Mouse (Mus musculus): ENCODE results near the gene Phf12. TPM values are rescaled to one million over a fixed set of nuclear protein-coding genes. Genes with fewer than 3 reads are reported as not detected.

Phf12 gene
- polyA plus RNA-seq (2015; fragmentation: Nextera tagmentation; extraction: Ambion mirVana), result 15.5 and 15.9 TPM in 2 replicates

DNA sequence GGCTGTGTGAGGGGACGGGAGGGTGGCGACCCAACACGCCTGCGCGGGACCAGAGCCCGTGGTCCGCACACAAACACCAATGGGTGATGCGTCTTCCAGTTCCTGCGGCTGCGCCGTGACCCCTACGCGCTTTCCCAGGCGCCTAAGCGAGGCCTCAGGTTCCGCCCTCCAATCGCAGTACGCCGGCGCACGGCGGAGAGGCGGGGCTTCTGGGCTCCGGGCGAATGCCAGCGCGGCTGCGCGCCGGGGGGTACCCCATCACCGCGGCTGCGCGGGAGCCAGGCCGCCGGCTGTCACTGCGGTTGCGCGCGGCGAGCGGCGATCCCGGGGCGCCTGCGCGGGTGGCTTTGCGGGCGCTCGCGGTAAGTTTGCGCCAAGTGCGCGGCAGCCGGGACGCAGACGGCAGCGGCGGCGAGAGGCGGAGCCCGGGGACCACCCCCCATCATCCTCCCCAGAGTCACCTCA, at the start of gene Phf12:
Gene Phf12, plus strand, starts transcription at position 314 of the 465 bp plus-strand sequence.
- H3K27ac ChIP-seq, result peak within 1 kb of the TSS; percentile 97
- peaks cover 10% of the 10 kb centered on the region; the same call in 1 of the 2 replicates for H3K27me3 ChIP-seq
- H3K36me3 ChIP-seq, result peaks cover 8% of the 10 kb centered on the region
- H3K9ac ChIP-seq, result peak within 1 kb of the TSS; percentile 100
- H3K4me3 ChIP-seq, result peak within 1 kb of the TSS; percentile 100
- peak within 1 kb of the TSS; percentile 88 for H3K4me2 ChIP-seq
- peak; percentile 91 for ATAC-seq (ENCODE audit: borderline replicate concordance, extremely low read depth, low FRiP score, low TSS enrichment)
- peaks cover 17% of the 10 kb centered on the region for H3K4me1 ChIP-seq
- 0% methylated on average over 62 of the region's 62 CpGs for WGBS
- H3K9me3 ChIP-seq, result no peaks in the 10 kb centered on the region

- ATAC-seq (ENCODE audit: borderline replicate concordance, extremely low read depth, low FRiP score, low TSS enrichment), result no peak
Observed at GRCm38 (mm10) chr11:77934111-77934521, 48.4 kb upstream of the Phf12 start.

DNA sequence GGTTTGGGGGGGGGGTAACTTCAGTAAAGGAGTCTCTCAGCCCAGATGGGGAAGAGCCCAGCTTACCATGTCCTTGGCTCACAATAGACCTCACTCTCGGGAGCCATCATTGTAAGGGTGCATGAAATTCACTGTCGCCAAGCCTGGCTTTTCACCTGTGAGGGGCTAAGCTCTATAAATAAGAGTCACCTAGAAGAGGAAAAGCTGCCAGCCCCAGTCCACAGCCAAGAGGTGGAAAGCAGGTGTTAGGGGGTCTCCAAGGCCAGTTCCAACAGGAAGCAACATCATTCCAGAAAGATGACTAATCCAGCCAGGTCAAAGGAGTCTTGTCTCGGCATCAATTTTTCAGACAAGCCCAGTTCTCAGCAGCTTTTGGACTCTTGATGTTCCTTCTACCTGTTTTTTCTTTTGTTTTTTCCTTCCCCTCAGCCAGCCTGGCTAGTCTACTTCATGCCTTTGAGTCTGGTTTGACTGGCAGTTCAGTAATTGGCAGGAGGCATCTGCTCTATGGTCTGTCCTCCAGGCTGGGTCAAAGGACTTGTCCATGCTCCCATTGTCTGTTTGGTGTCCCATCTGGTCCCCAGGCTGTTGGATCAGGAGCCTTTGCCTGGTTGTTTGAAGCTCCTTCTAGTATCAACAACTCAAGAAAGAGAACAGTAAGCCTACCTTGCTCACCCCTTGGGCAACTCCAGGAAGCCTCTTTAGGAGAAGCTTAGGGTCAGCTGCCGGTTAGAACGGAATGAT, 47.8 kb upstream of the Phf12 start:
- Histone ChIP-seq H3K4me2 (no peak overlapping the region), H3K9ac (no peak overlapping the region), H3K36me3 (no peaks in the 10 kb centered on the region), H3K27me3 (peaks cover 73% of the 10 kb centered on the region), H3K4me3 (no peak overlapping the region), H3K4me1 (peaks cover 12% of the 10 kb centered on the region), H3K27ac (no peak overlapping the region), H3K9me3 (no peaks in the 10 kb centered on the region)
- 55% methylated on average over 5 of the region's 5 CpGs for WGBS
- ATAC-seq (ENCODE audit: borderline replicate concordance, extremely low read depth, low FRiP score, low TSS enrichment), result no peak

More at GRCm38 (mm10) chr11:77934111-77934521, 48.4 kb upstream of the Phf12 start:
- no peak overlapping the region for H3K9ac ChIP-seq
- H3K4me3 ChIP-seq, result no peak overlapping the region
- H3K27ac ChIP-seq, result no peak overlapping the region
- H3K36me3 ChIP-seq, result no peaks in the 10 kb centered on the region
- peaks cover 12% of the 10 kb centered on the region for H3K4me1 ChIP-seq
- H3K27me3 ChIP-seq, result peaks cover 80% of the 10 kb centered on the region
- no peaks in the 10 kb centered on the region for H3K9me3 ChIP-seq
- WGBS, result 2% methylated on average over 4 of the region's 4 CpGs
- no peak overlapping the region for H3K4me2 ChIP-seq

DNA sequence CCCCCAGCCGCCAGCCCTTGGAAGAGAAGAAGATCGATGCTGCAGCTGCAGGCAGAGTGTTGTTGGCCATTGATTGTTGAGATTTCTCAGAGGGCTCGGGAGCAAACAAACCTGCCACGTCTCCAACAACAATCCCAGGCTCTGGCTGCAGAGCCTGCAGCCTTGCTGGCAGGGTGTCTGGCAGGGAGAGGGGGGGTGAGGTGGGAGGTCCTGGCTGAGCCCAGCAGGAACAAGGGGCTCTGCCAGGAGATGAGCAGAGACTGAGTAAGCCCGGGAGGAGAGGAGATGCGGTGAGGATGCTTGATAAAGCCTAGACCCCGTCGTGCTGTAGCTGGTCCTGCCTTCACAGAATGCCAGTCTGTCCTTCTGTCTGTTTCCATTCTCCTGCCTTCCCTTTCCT, 45.7 kb upstream of the Phf12 start:
- peaks cover 62% of the 10 kb centered on the region for H3K27me3 ChIP-seq
- H3K4me1 ChIP-seq, result peaks cover under 1% of the 10 kb centered on the region; the same call in 1 of the 2 replicates
- no peak overlapping the region for H3K9ac ChIP-seq
- WGBS, result 2% methylated on average over 8 of the region's 8 CpGs
- ATAC-seq (ENCODE audit: borderline replicate concordance, extremely low read depth, low FRiP score, low TSS enrichment), result no peak
- H3K36me3 ChIP-seq, result no peaks in the 10 kb centered on the region
- no peak overlapping the region for H3K27ac ChIP-seq
- no peaks in the 10 kb centered on the region for H3K9me3 ChIP-seq
- no peak overlapping the region for H3K4me3 ChIP-seq
- no peak overlapping the region for H3K4me2 ChIP-seq

DNA sequence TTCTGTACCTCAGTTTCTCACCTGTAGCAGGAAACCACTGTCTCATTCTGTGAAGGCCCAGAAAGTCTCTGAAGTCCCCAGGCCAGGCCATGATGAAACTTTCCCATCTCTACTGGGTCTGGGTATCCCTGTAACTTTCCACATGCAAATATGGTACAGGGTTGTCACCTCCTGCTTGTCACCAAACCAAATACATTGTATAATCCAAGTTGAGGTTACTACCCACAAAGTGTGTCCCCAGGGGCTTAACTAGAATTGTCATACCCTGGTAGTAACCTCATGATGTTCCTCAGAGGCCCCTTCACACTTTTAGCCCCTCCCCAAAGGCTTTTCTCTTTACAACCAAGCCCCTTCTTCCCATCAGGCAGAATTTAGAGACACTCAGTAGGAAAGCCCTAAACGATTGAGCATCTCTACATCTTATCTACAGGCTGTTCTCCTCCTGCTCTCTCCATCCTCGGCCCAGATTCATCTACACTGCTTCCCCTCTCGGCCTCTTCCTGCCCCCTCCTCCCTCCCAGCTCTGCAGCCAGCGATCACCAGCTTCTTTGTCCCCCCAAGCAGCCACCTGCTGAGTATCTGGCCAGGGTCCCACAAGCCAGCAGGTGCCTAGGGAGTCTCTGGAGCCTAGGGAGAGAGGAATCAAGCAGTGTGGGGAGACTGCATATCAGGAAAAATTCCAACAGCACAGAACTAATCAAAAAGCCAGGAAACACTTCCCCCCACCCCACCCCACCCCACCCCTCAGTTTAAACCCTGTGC, 44.7 kb upstream of the Phf12 start:
- Histone ChIP-seq H3K9ac (no peak overlapping the region), H3K9me3 (no peaks in the 10 kb centered on the region), H3K27me3 (peaks cover 53% of the 10 kb centered on the region), H3K4me2 (no peak overlapping the region), H3K4me3 (no peak overlapping the region), H3K36me3 (no peaks in the 10 kb centered on the region), H3K4me1 (no peaks in the 10 kb centered on the region), H3K27ac (no peak overlapping the region)
- WGBS, result 13% methylated on average over 4 of the region's 4 CpGs
- ATAC-seq (ENCODE audit: borderline replicate concordance, extremely low read depth, low FRiP score, low TSS enrichment), result no peak

DNA sequence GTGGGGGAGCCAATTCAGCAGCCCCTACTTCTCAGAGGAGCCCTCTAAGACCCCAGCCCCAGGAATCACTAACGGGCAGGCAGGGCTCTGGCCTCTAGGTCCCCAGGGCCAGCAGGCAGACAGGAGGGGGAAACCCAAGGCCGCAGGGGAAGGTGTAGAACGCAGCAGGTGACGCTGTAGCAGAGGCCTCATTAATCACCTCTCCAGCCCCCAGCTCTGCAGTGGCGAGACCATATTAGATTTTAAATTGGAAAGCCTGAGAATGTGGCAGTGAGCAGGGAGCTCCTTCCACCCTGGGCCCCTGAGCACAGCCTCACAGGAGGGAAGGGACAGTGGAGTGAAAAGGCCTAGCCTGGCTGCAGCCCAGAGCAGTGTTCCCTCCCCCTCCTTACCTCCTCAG, 40.3 kb upstream of the Phf12 start:
- H3K27me3 ChIP-seq, result peaks cover 10% of the 10 kb centered on the region
- WGBS, result 25% methylated on average over 5 of the region's 5 CpGs

DNA sequence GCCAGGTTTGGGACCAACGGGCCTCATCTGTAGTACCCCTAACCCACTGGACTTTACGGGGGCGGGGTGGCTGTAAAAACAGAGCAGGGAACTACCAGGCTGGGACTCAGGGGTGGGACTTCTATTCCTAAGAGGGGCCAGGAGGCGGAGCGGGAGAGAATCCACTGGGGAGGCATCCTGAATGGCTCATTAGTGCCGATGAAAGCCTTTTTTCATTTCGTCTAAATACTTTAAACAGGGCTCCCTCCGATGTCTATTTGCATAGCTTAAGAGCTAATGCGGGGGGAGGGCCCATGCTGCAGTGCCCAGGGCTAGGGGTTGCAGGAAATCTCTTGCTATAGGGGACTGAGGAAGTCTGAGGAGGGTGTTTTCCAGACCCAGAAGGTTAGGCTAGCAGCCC, 34.7 kb upstream of the Phf12 start:
- H3K27ac ChIP-seq, result no peak overlapping the region
- WGBS, result 12% methylated on average over 9 of the region's 9 CpGs
- H3K9me3 ChIP-seq, result no peaks in the 10 kb centered on the region
- no peak overlapping the region for H3K4me3 ChIP-seq
- H3K36me3 ChIP-seq, result no peaks in the 10 kb centered on the region
- H3K4me2 ChIP-seq, result no peak overlapping the region
- H3K9ac ChIP-seq, result no peak overlapping the region
- peaks cover 7% of the 10 kb centered on the region; the same call in 1 of the 2 replicates for H3K4me1 ChIP-seq
- no peak for ATAC-seq (ENCODE audit: borderline replicate concordance, extremely low read depth, low FRiP score, low TSS enrichment)
- peaks cover 24% of the 10 kb centered on the region; the same call in 1 of the 2 replicates for H3K27me3 ChIP-seq

More for the DNA sequence above, 40.3 kb upstream of the Phf12 start:
- Histone ChIP-seq H3K4me3 (no peak overlapping the region), H3K36me3 (no peaks in the 10 kb centered on the region), H3K4me1 (no peaks in the 10 kb centered on the region), H3K9me3 (no peaks in the 10 kb centered on the region), H3K27ac (no peak overlapping the region), H3K9ac (no peak overlapping the region), H3K4me2 (no peak overlapping the region)
- ATAC-seq (ENCODE audit: borderline replicate concordance, extremely low read depth, low FRiP score, low TSS enrichment), result no peak; the same call in 1 of the 2 replicates

GRCm38 (mm10) chr11:77950125-77950685, 32.3 kb upstream of the Phf12 start:
- peaks cover 7% of the 10 kb centered on the region; the same call in 1 of the 2 replicates for H3K4me1 ChIP-seq
- no peaks in the 10 kb centered on the region for H3K36me3 ChIP-seq
- no peak overlapping the region for H3K27ac ChIP-seq
- H3K4me3 ChIP-seq, result no peak overlapping the region
- H3K9me3 ChIP-seq, result no peaks in the 10 kb centered on the region
- H3K27me3 ChIP-seq, result peaks cover 24% of the 10 kb centered on the region; the same call in 1 of the 2 replicates
- H3K9ac ChIP-seq, result no peak overlapping the region
- no peak overlapping the region for H3K4me2 ChIP-seq
- 12% methylated on average over 12 of the region's 12 CpGs for WGBS
- ATAC-seq (ENCODE audit: borderline replicate concordance, extremely low read depth, low FRiP score, low TSS enrichment), result no peak

GRCm38 (mm10) chr11:77950797-77951228, 31.7 kb upstream of the Phf12 start:
- ATAC-seq (ENCODE audit: borderline replicate concordance, extremely low read depth, low FRiP score, low TSS enrichment), result no peak
- Histone ChIP-seq H3K27me3 (peaks cover 24% of the 10 kb centered on the region; the same call in 1 of the 2 replicates), H3K36me3 (no peaks in the 10 kb centered on the region), H3K9me3 (no peaks in the 10 kb centered on the region), H3K4me2 (no peak overlapping the region), H3K9ac (no peak overlapping the region), H3K4me1 (peaks cover 7% of the 10 kb centered on the region; the same call in 1 of the 2 replicates), H3K27ac (no peak overlapping the region), H3K4me3 (no peak overlapping the region)
- 58% methylated on average over 5 of the region's 5 CpGs for WGBS

DNA sequence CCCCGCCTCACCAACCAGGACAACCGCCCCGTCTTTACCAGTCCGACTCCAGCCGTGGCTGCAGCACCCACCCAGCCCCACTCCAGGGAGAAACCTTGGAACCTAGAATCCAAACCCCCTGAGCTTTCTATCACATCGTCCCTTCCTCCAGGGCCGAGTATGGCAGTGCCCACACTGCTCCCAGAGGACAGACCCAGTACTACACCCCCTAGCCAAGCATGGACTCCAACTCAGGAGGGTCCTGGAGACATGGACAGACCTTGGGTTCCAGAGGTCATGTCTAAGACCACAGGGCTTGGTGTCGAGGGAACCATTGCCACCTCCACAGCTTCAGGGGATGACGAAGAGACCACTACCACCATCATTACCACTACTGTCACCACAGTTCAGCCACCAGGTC, 28.9 kb upstream of the Phf12 start:
- no peak for ATAC-seq (ENCODE audit: borderline replicate concordance, extremely low read depth, low FRiP score, low TSS enrichment)
- no peaks in the 10 kb centered on the region for H3K36me3 ChIP-seq
- H3K4me2 ChIP-seq, result no peak overlapping the region
- no peaks in the 10 kb centered on the region for H3K4me1 ChIP-seq
- no peak overlapping the region for H3K9ac ChIP-seq
- WGBS, result 40% methylated on average over 9 of the region's 9 CpGs
- peaks cover 12% of the 10 kb centered on the region; the same call in 1 of the 2 replicates for H3K27me3 ChIP-seq
- H3K4me3 ChIP-seq, result no peak overlapping the region
- no peak overlapping the region for H3K27ac ChIP-seq
- H3K9me3 ChIP-seq, result no peaks in the 10 kb centered on the region

- no peak for ATAC-seq (ENCODE audit: borderline replicate concordance, extremely low read depth, low FRiP score, low TSS enrichment)
- H3K27me3 ChIP-seq, result peaks cover 9% of the 10 kb centered on the region; the same call in 1 of the 2 replicates
- no peaks in the 10 kb centered on the region for H3K9me3 ChIP-seq
- no peak overlapping the region for H3K4me2 ChIP-seq
- H3K27ac ChIP-seq, result no peak overlapping the region
- H3K9ac ChIP-seq, result no peak overlapping the region
- H3K4me3 ChIP-seq, result no peak overlapping the region
- no peaks in the 10 kb centered on the region for H3K36me3 ChIP-seq
- WGBS, result 56% methylated on average over 3 of the region's 3 CpGs
- no peaks in the 10 kb centered on the region for H3K4me1 ChIP-seq
Observed at GRCm38 (mm10) chr11:77956428-77956827, 26.1 kb upstream of the Phf12 start.

All from lung, embryonic 15.5 days (tissue).